Mouse (Mus musculus): ENCODE measurements around the gene Gm8439. TPM values are rescaled to one million over a fixed set of nuclear protein-coding genes. Genes with fewer than 3 reads are reported as not detected.

The Gm8439 gene
- polyA plus RNA-seq, 1 experiment from 2014 or later, result not detected

GRCm38 (mm10) chr4:120613691-120614329 is 25.3 kb downstream of the Gm8439 start:
- no peak overlapping the region for H3K9ac ChIP-seq
- H3K36me3 ChIP-seq, result no peaks in the 10 kb centered on the region
- H3K9me3 ChIP-seq, result no peaks in the 10 kb centered on the region
- ATAC-seq (ENCODE audit: insufficient number of reproducible peaks, insufficient read depth, low FRiP score, low TSS enrichment), result no peak
- H3K27ac ChIP-seq, result no peak overlapping the region
- no peak overlapping the region for H3K4me3 ChIP-seq
- no peak overlapping the region for H3K4me2 ChIP-seq (replicated peaks)
- peaks cover 15% of the 10 kb centered on the region; the same call in 1 of the 2 replicates for H3K4me1 ChIP-seq
- 47% methylated on average over 8 of the region's 8 CpGs for WGBS
- H3K27me3 ChIP-seq, result 0 out of 2 replicates have a peak, but pooled peaks cover 2% of the 10 kb centered on the region

GRCm38 (mm10) chr4:120614644-120615043 is 26.1 kb downstream of the Gm8439 start:
- H3K4me2 ChIP-seq (replicated peaks), result no peak overlapping the region
- no peak overlapping the region for H3K27ac ChIP-seq
- H3K9ac ChIP-seq, result no peak overlapping the region
- WGBS, result 81% methylated on average over 9 of the region's 9 CpGs
- H3K4me1 ChIP-seq, result peaks cover 15% of the 10 kb centered on the region; the same call in 1 of the 2 replicates
- no peaks in the 10 kb centered on the region for H3K9me3 ChIP-seq
- 0 out of 2 replicates have a peak, but pooled peaks cover 2% of the 10 kb centered on the region for H3K27me3 ChIP-seq
- ATAC-seq (ENCODE audit: insufficient number of reproducible peaks, insufficient read depth, low FRiP score, low TSS enrichment), result no peak
- H3K4me3 ChIP-seq, result no peak overlapping the region
- H3K36me3 ChIP-seq, result no peaks in the 10 kb centered on the region

- Histone ChIP-seq H3K4me2 (replicated peaks) (no peak overlapping the region), H3K4me3 (no peak overlapping the region), H3K36me3 (no peaks in the 10 kb centered on the region), H3K27me3 (0 out of 2 replicates have a peak, but pooled peaks cover 2% of the 10 kb centered on the region), H3K9ac (no peak overlapping the region), H3K9me3 (no peaks in the 10 kb centered on the region), H3K27ac (no peak overlapping the region), H3K4me1 (peaks cover 15% of the 10 kb centered on the region; the same call in 1 of the 2 replicates)
- ATAC-seq (ENCODE audit: insufficient number of reproducible peaks, insufficient read depth, low FRiP score, low TSS enrichment), result no peak
- WGBS, result 29% methylated on average over 10 of the region's 10 CpGs
These were observed 27.1 kb downstream of the Gm8439 start for GRCm38 (mm10) chr4:120615528-120616081.

- H3K27me3 ChIP-seq, result 0 out of 2 replicates have a peak, but pooled peaks cover 2% of the 10 kb centered on the region
- H3K9ac ChIP-seq, result no peak overlapping the region
- ATAC-seq (ENCODE audit: insufficient number of reproducible peaks, insufficient read depth, low FRiP score, low TSS enrichment), result no peak
- no peaks in the 10 kb centered on the region for H3K36me3 ChIP-seq
- H3K4me2 ChIP-seq (replicated peaks), result no peak overlapping the region
- H3K4me1 ChIP-seq, result peaks cover 15% of the 10 kb centered on the region; the same call in 1 of the 2 replicates
- no peak overlapping the region for H3K4me3 ChIP-seq
- H3K9me3 ChIP-seq, result no peaks in the 10 kb centered on the region
- H3K27ac ChIP-seq, result no peak overlapping the region
- WGBS, result 56% methylated on average over 13 of the region's 13 CpGs
These were observed 27.9 kb downstream of the Gm8439 start for GRCm38 (mm10) chr4:120616199-120617025.

- Histone ChIP-seq H3K4me2 (replicated peaks) (no peak overlapping the region), H3K27me3 (no peaks in the 10 kb centered on the region), H3K36me3 (no peaks in the 10 kb centered on the region), H3K4me3 (no peak overlapping the region), H3K27ac (no peak overlapping the region), H3K4me1 (no peaks in the 10 kb centered on the region), H3K9ac (no peak overlapping the region), H3K9me3 (no peaks in the 10 kb centered on the region)
- no peak for ATAC-seq (ENCODE audit: insufficient number of reproducible peaks, insufficient read depth, low FRiP score, low TSS enrichment)
- 82% methylated on average over 6 of the region's 6 CpGs for WGBS
These were observed 39.2 kb downstream of the Gm8439 start for GRCm38 (mm10) chr4:120627728-120628127.

GRCm38 (mm10) chr4:120630218-120630931 is 41.8 kb downstream of the Gm8439 start:
- 80% methylated on average over 8 of the region's 8 CpGs for WGBS
- Histone ChIP-seq H3K27ac (no peak overlapping the region), H3K9me3 (no peaks in the 10 kb centered on the region), H3K4me3 (no peak overlapping the region), H3K4me1 (no peaks in the 10 kb centered on the region), H3K9ac (no peak overlapping the region), H3K27me3 (no peaks in the 10 kb centered on the region), H3K4me2 (replicated peaks) (no peak overlapping the region), H3K36me3 (no peaks in the 10 kb centered on the region)
- ATAC-seq (ENCODE audit: insufficient number of reproducible peaks, insufficient read depth, low FRiP score, low TSS enrichment), result no peak

- Histone ChIP-seq H3K27me3 (no peaks in the 10 kb centered on the region), H3K36me3 (no peaks in the 10 kb centered on the region), H3K4me3 (no peak overlapping the region), H3K4me1 (no peaks in the 10 kb centered on the region), H3K27ac (no peak overlapping the region), H3K4me2 (replicated peaks) (no peak overlapping the region), H3K9me3 (no peaks in the 10 kb centered on the region), H3K9ac (no peak overlapping the region)
- 74% methylated on average over 6 of the region's 6 CpGs for WGBS
- ATAC-seq (ENCODE audit: insufficient number of reproducible peaks, insufficient read depth, low FRiP score, low TSS enrichment), result no peak
These were observed 43.3 kb downstream of the Gm8439 start for GRCm38 (mm10) chr4:120631828-120632227.

GRCm38 (mm10) chr4:120635351-120635750 is 46.8 kb downstream of the Gm8439 start:
- Histone ChIP-seq H3K9ac (no peak overlapping the region), H3K36me3 (no peaks in the 10 kb centered on the region), H3K27me3 (no peaks in the 10 kb centered on the region), H3K4me1 (no peaks in the 10 kb centered on the region), H3K9me3 (no peaks in the 10 kb centered on the region), H3K27ac (no peak overlapping the region), H3K4me2 (replicated peaks) (no peak overlapping the region), H3K4me3 (no peak overlapping the region)
- ATAC-seq (ENCODE audit: insufficient number of reproducible peaks, insufficient read depth, low FRiP score, low TSS enrichment), result no peak
- WGBS, result 75% methylated on average over 2 of the region's 2 CpGs

GRCm38 (mm10) chr4:120641946-120642345 is 53.4 kb downstream of the Gm8439 start:
- 0 out of 2 replicates have a peak, but pooled peaks cover 2% of the 10 kb centered on the region for H3K27me3 ChIP-seq
- 88% methylated on average over 6 of the region's 6 CpGs for WGBS
- no peak overlapping the region for H3K27ac ChIP-seq
- no peak overlapping the region for H3K4me2 ChIP-seq (replicated peaks)
- no peak overlapping the region for H3K9ac ChIP-seq
- no peaks in the 10 kb centered on the region for H3K9me3 ChIP-seq
- H3K36me3 ChIP-seq, result no peaks in the 10 kb centered on the region
- ATAC-seq (ENCODE audit: insufficient number of reproducible peaks, insufficient read depth, low FRiP score, low TSS enrichment), result no peak
- no peak overlapping the region for H3K4me3 ChIP-seq
- H3K4me1 ChIP-seq, result no peaks in the 10 kb centered on the region

GRCm38 (mm10) chr4:120643899-120644298 is 55.4 kb downstream of the Gm8439 start:
- Histone ChIP-seq H3K4me1 (no peaks in the 10 kb centered on the region), H3K4me2 (replicated peaks) (no peak overlapping the region), H3K27ac (no peak overlapping the region), H3K9ac (no peak overlapping the region), H3K4me3 (no peak overlapping the region), H3K9me3 (no peaks in the 10 kb centered on the region), H3K36me3 (no peaks in the 10 kb centered on the region), H3K27me3 (peaks cover 17% of the 10 kb centered on the region)
- 84% methylated on average over 3 of the region's 3 CpGs for WGBS
- no peak for ATAC-seq (ENCODE audit: insufficient number of reproducible peaks, insufficient read depth, low FRiP score, low TSS enrichment)

Data from embryonic facial prominence, embryonic 12.5 days (tissue).